Mouse (Mus musculus): ENCODE results near the gene Pmf1. TPM values are rescaled to one million over a fixed set of nuclear protein-coding genes. Genes with fewer than 3 reads are reported as not detected.

Pmf1 gene
- total RNA-seq (2015; ENCODE audit: low replicate concordance) = 182 and 196 TPM in 2 replicates
- 100 and 121 TPM in 2 replicates for total RNA-seq (2017; ENCODE audit: low replicate concordance)

- ATAC-seq (replicated peaks; ENCODE audit: low FRiP score, poor library complexity, severe bottlenecking) = peak; percentile 85
These were observed at the start of gene Pmf1 for GRCm38 (mm10) chr3:88409741-88410644. TSS of gene Pmf1 (minus strand) at chr3:88410331.

GRCm38 (mm10) chr3:88458778-88459219, 48.7 kb upstream of the Pmf1 start:
- no peak for ATAC-seq (replicated peaks; ENCODE audit: low FRiP score, poor library complexity, severe bottlenecking)

- no peak for ATAC-seq (replicated peaks; ENCODE audit: low FRiP score, poor library complexity, severe bottlenecking)
These were observed 46.8 kb upstream of the Pmf1 start for GRCm38 (mm10) chr3:88456746-88457532.

- ATAC-seq (replicated peaks; ENCODE audit: low FRiP score, poor library complexity, severe bottlenecking) = no peak
These were observed 46.2 kb upstream of the Pmf1 start for GRCm38 (mm10) chr3:88456313-88456712.

- ATAC-seq (replicated peaks; ENCODE audit: low FRiP score, poor library complexity, severe bottlenecking) = no peak
These were observed 45.6 kb upstream of the Pmf1 start for GRCm38 (mm10) chr3:88455588-88456264.

- no peak for ATAC-seq (replicated peaks; ENCODE audit: low FRiP score, poor library complexity, severe bottlenecking)
These were observed 44.8 kb upstream of the Pmf1 start for GRCm38 (mm10) chr3:88454762-88455587.

GRCm38 (mm10) chr3:88453986-88454385, 43.9 kb upstream of the Pmf1 start:
- ATAC-seq (replicated peaks; ENCODE audit: low FRiP score, poor library complexity, severe bottlenecking) = no peak

- no peak for ATAC-seq (replicated peaks; ENCODE audit: low FRiP score, poor library complexity, severe bottlenecking)
These were observed 43.2 kb upstream of the Pmf1 start for GRCm38 (mm10) chr3:88453369-88453768.

- ATAC-seq (replicated peaks; ENCODE audit: low FRiP score, poor library complexity, severe bottlenecking) = no peak
These were observed 42.6 kb upstream of the Pmf1 start for GRCm38 (mm10) chr3:88452716-88453115.

- ATAC-seq (replicated peaks; ENCODE audit: low FRiP score, poor library complexity, severe bottlenecking) = no peak
These were observed 42.1 kb upstream of the Pmf1 start for GRCm38 (mm10) chr3:88452246-88452645.

- ATAC-seq (replicated peaks; ENCODE audit: low FRiP score, poor library complexity, severe bottlenecking) = no peak
These were observed 40.4 kb upstream of the Pmf1 start for GRCm38 (mm10) chr3:88450379-88451131.

GRCm38 (mm10) chr3:88449395-88450023, 39.4 kb upstream of the Pmf1 start:
- ATAC-seq (replicated peaks; ENCODE audit: low FRiP score, poor library complexity, severe bottlenecking) = no peak

- no peak for ATAC-seq (replicated peaks; ENCODE audit: low FRiP score, poor library complexity, severe bottlenecking)
These were observed 38.3 kb upstream of the Pmf1 start for GRCm38 (mm10) chr3:88448443-88448842.

GRCm38 (mm10) chr3:88447676-88448183, 37.6 kb upstream of the Pmf1 start:
- ATAC-seq (replicated peaks; ENCODE audit: low FRiP score, poor library complexity, severe bottlenecking) = no peak

- no peak for ATAC-seq (replicated peaks; ENCODE audit: low FRiP score, poor library complexity, severe bottlenecking)
These were observed 36.5 kb upstream of the Pmf1 start for GRCm38 (mm10) chr3:88446471-88447123.

GRCm38 (mm10) chr3:88442888-88443287, 32.8 kb upstream of the Pmf1 start:
- no peak for ATAC-seq (replicated peaks; ENCODE audit: low FRiP score, poor library complexity, severe bottlenecking)

GRCm38 (mm10) chr3:88442488-88442887, 32.4 kb upstream of the Pmf1 start:
- no peak for ATAC-seq (replicated peaks; ENCODE audit: low FRiP score, poor library complexity, severe bottlenecking)

Data from erythroid progenitor cell, adult 5-6 weeks (primary cell).